Mouse (Mus musculus) heart, adult 18-20 months (tissue): ENCODE data around the gene Adamts15. TPM values are rescaled to one million over a fixed set of nuclear protein-coding genes. Genes with fewer than 3 reads are reported as not detected.

Experiments
- DNase-seq, 2 experiments: peaks; one replicate each; pipeline ENCODE4 v3.0.0; 2021 to 2022; ENCODE audit warnings: mixed read lengths in 1 of 2
- total RNA-seq, 2 experiments: library from RNA; stranded (reverse); gene quantifications; 2 replicates each; pipeline ENCODE4 v1.2.3; 2021

The Adamts15 gene
- total RNA-seq, 2 experiments from 2014 or later = 4.8 to 5.9 TPM

- DNase-seq = no peak
Observed at GRCm38 (mm10) chr9:30879947-30880273, 42.3 kb downstream of the Adamts15 start.

GRCm38 (mm10) chr9:30879248-30879946 lies 42.9 kb downstream of the Adamts15 start:
- DNase-seq = peak; percentile 33 to 54

- DNase-seq = no peak
Observed at GRCm38 (mm10) chr9:30876552-30876951, 45.7 kb downstream of the Adamts15 start.

- DNase-seq = no peak
Observed at GRCm38 (mm10) chr9:30855837-30856236, 66.4 kb downstream of the Adamts15 start.

GRCm38 (mm10) chr9:30851841-30852240 lies 70.4 kb downstream of the Adamts15 start:
- no peak for DNase-seq

- DNase-seq = peak; percentile 26 to 40
Observed at GRCm38 (mm10) chr9:30849951-30850350, 72.3 kb downstream of the Adamts15 start.

- no peak for DNase-seq
Observed at GRCm38 (mm10) chr9:30849444-30849843, 72.8 kb downstream of the Adamts15 start.

Other genes with a start within 250 kb of the Adamts15 start
- gene Adamts8, start 20.1 kb upstream of the Adamts15 start, total RNA-seq = 1 to 10 TPM; 2.1 to 2.8 TPM
- 10 to 100 TPM; 30.3 to 35.5 TPM for gene Zbtb44, start 108.2 kb upstream of the Adamts15 start, total RNA-seq
- under 1 TPM; 0.32 to 0.49 TPM for gene St14, start 209.4 kb upstream of the Adamts15 start, total RNA-seq